Mouse (Mus musculus) forebrain, embryonic 11.5 days (tissue): ENCODE results near the gene Psme1. TPM values are rescaled to one million over a fixed set of nuclear protein-coding genes. Genes with fewer than 3 reads are reported as not detected.
A peak's percentile ranks its signal among the peaks of the same experiment; 100 is the strongest.

ENCODE experiments used
- ATAC-seq: fragments of 200-750 bp; cut with Nextera tagmentation; replicated peaks from 2 replicates; pipeline ENCODE4 v1.8.0; 2017; ENCODE audit warnings: moderate TSS enrichment; ENCODE audit not compliant: low FRiP score
- DNase-seq: peaks from one replicate; pipeline ENCODE4 v3.0.0-alpha.2; 2017; ENCODE audit warnings: low spot score
- H3K27ac ChIP-seq: fragments of 300-500 bp; sonication (generic); 2 replicates; pipeline ENCODE4 v1.5.1; 2014; ENCODE audit warnings: low read depth, low read length
- H3K27me3 ChIP-seq: fragments of 300-500 bp; sonication (generic); 2 replicates; pipeline ENCODE4 v1.6.1; 2014; ENCODE audit warnings: mild to moderate bottlenecking, low read length, mixed read lengths; ENCODE audit not compliant: control insufficient read depth, insufficient read depth
- H3K36me3 ChIP-seq: fragments of 300-500 bp; sonication (generic); 2 replicates; pipeline ENCODE4 v1.6.1; 2014; ENCODE audit warnings: mild to moderate bottlenecking, low read length, moderate library complexity, mixed read lengths; ENCODE audit not compliant: control insufficient read depth, insufficient read depth
- H3K4me1 ChIP-seq: fragments of 300-500 bp; sonication (generic); replicated peaks from 2 replicates; pipeline ENCODE4 v1.6.1; 2014; ENCODE audit warnings: low read length, mixed read lengths; ENCODE audit not compliant: control insufficient read depth, insufficient read depth
- H3K4me2 ChIP-seq: fragments of 300-500 bp; sonication (generic); 2 replicates; pipeline ENCODE4 v1.6.1; 2014; ENCODE audit warnings: low read depth, mild to moderate bottlenecking, low read length, moderate library complexity, mixed read lengths; ENCODE audit not compliant: severe bottlenecking
- H3K4me3 ChIP-seq: fragments of 300-500 bp; sonication (generic); 2 replicates; pipeline ENCODE4 v1.5.1; 2014; ENCODE audit warnings: low read depth, low read length
- H3K9ac ChIP-seq: fragments of 300-500 bp; sonication (generic); 2 replicates; pipeline ENCODE4 v1.6.1; 2014; ENCODE audit warnings: low read length
- H3K9me3 ChIP-seq: fragments of 300-500 bp; sonication (generic); 2 replicates; pipeline ENCODE4 v1.6.1; 2016; ENCODE audit warnings: low read length, mixed read lengths; ENCODE audit not compliant: control insufficient read depth
- WGBS: fragments of 180-500 bp; shearing (Covaris S2); extraction: QIAGEN DNeasy Blood & Tissue Kit; methylation state at CpG from one replicate; pipeline ENCODE4 v1.1.7; 2014; 5-methylcytosine and 5-hydroxymethylcytosine counted together
- polyA plus RNA-seq: library from polyadenylated mRNA; unstranded; fragments of >200 nt; fragmentation: Nextera tagmentation; extraction: Ambion mirVana; gene quantifications from 2 replicates; pipeline ENCODE4 v1.2.1, GENCODE M21; 2014

The Psme1 gene
- polyA plus RNA-seq, 1 experiment from 2014 or later = 100 TPM

GRCm38 (mm10) chr14:55614565-55615178, 36.7 kb downstream of the Psme1 start:
- Histone ChIP-seq H3K9ac (no peak overlapping the region), H3K9me3 (no peaks in the 10 kb centered on the region), H3K27ac (no peak overlapping the region), H3K4me2 (no peak overlapping the region), H3K4me3 (no peak overlapping the region), H3K36me3 (no peaks in the 10 kb centered on the region), H3K27me3 (no peaks in the 10 kb centered on the region), H3K4me1 (peaks cover 3% of the 10 kb centered on the region; the same call in 1 of the 2 replicates)
- DNase-seq (no peak), ATAC-seq (no peak)
- WGBS = 85% methylated on average over 7 of the region's 7 CpGs

GRCm38 (mm10) chr14:55615876-55616275, 38.0 kb downstream of the Psme1 start:
- no peaks in the 10 kb centered on the region for H3K36me3 ChIP-seq
- H3K9me3 ChIP-seq = no peaks in the 10 kb centered on the region
- H3K4me1 ChIP-seq = peaks cover 3% of the 10 kb centered on the region; the same call in 1 of the 2 replicates
- H3K27ac ChIP-seq = no peak overlapping the region
- DNase-seq (no peak), ATAC-seq (no peak)
- 54% methylated on average over 2 of the region's 2 CpGs for WGBS
- H3K4me3 ChIP-seq = no peak overlapping the region
- H3K27me3 ChIP-seq = no peaks in the 10 kb centered on the region
- H3K4me2 ChIP-seq = no peak overlapping the region
- no peak overlapping the region for H3K9ac ChIP-seq

DNA sequence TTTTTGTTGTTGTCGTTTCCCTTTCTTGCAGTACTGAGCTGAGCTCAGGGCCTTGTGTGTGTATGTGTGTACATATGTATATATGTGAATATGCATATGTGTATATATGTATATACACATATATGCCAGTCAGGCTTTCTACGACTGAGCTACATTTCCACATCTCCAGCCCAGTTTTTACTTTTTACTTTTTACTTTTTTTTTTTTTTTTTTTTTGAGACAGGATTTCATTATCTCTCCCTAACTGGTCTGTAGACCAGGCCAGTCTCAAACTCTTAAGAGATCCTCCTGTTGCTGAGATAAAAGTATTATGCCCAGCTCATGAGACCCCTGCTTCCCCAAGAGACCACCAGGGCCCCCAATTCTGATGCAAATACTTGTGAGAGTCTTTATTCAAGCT, 38.9 kb downstream of the Psme1 start:
- DNase-seq = no peak
- H3K4me3 ChIP-seq = no peak overlapping the region
- no peak for ATAC-seq
- no peaks in the 10 kb centered on the region for H3K27me3 ChIP-seq
- no peaks in the 10 kb centered on the region for H3K9me3 ChIP-seq
- H3K4me2 ChIP-seq = no peak overlapping the region
- H3K36me3 ChIP-seq = no peaks in the 10 kb centered on the region
- H3K4me1 ChIP-seq = peaks cover 3% of the 10 kb centered on the region; the same call in 1 of the 2 replicates
- H3K9ac ChIP-seq = no peak overlapping the region
- 84% methylated on average over 2 of the region's 2 CpGs for WGBS
- no peak overlapping the region for H3K27ac ChIP-seq

DNA sequence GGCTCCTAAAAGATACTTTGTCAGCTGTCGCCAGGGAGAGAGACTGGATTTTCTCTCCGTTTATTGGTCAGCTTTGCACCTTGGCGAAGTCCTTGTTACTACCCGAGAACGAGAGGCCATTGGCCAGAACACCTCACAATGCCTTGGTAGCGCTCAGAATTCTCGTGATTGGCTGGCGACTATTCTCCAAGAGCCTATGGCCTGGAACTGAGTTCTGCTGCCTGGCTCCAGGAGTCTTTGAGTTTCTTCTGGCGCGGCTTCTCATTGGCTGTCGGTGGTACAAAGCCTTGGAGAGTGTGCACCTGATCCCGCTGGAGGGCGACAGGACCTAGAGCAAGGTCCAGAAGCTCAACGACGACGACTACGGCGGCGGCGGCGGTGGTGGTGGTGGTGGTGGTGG, 39.9 kb downstream of the Psme1 start, which contains the start of gene Rec8:
Gene Rec8 (plus strand): TSS at position 216 of the 400 bp plus-strand sequence.
- WGBS = 16% methylated on average over 21 of the region's 21 CpGs
- H3K27ac ChIP-seq = no peak within 1 kb of the TSS
- no peaks in the 10 kb centered on the region for H3K9me3 ChIP-seq
- no peaks in the 10 kb centered on the region for H3K36me3 ChIP-seq
- H3K9ac ChIP-seq = peak within 1 kb of the TSS; percentile 8; the same call in 1 of the 2 replicates
- peak within 1 kb of the TSS; percentile 12 for H3K4me3 ChIP-seq
- DNase-seq (peak; percentile 62), ATAC-seq (peak; percentile 67)
- no peaks in the 10 kb centered on the region for H3K27me3 ChIP-seq
- H3K4me1 ChIP-seq = peaks cover 3% of the 10 kb centered on the region; the same call in 1 of the 2 replicates
- H3K4me2 ChIP-seq = peak within 1 kb of the TSS; percentile 31; the same call in 1 of the 2 replicates

GRCm38 (mm10) chr14:55618486-55619195, 40.7 kb downstream of the Psme1 start:
- peak overlapping the region; percentile 8; the same call in 1 of the 2 replicates for H3K9ac ChIP-seq
- H3K27me3 ChIP-seq = no peaks in the 10 kb centered on the region
- peak overlapping the region; percentile 12 for H3K4me3 ChIP-seq
- no peaks in the 10 kb centered on the region for H3K36me3 ChIP-seq
- H3K9me3 ChIP-seq = no peaks in the 10 kb centered on the region
- no peak for ATAC-seq
- WGBS = 54% methylated on average over 22 of the region's 22 CpGs
- peak overlapping the region; percentile 31; the same call in 1 of the 2 replicates for H3K4me2 ChIP-seq
- no peak overlapping the region for H3K27ac ChIP-seq
- DNase-seq = no peak
- peaks cover 3% of the 10 kb centered on the region; the same call in 1 of the 2 replicates for H3K4me1 ChIP-seq

GRCm38 (mm10) chr14:55628077-55628827, 50.3 kb downstream of the Psme1 start:
- Histone ChIP-seq H3K27me3 (no peaks in the 10 kb centered on the region), H3K36me3 (peaks cover 22% of the 10 kb centered on the region; the same call in 1 of the 2 replicates), H3K4me3 (no peak overlapping the region), H3K9me3 (no peaks in the 10 kb centered on the region), H3K9ac (no peak overlapping the region), H3K4me2 (no peak overlapping the region), H3K4me1 (no peaks in the 10 kb centered on the region), H3K27ac (no peak overlapping the region)
- 94% methylated on average over 27 of the region's 27 CpGs for whole genome bisulfite sequencing
- DNase-seq = no peak
- no peak for ATAC-seq

GRCm38 (mm10) chr14:55629312-55629711, 51.4 kb downstream of the Psme1 start:
- no peak overlapping the region for H3K4me2 ChIP-seq
- no peak overlapping the region for H3K4me3 ChIP-seq
- no peaks in the 10 kb centered on the region for H3K4me1 ChIP-seq
- no peaks in the 10 kb centered on the region for H3K27me3 ChIP-seq
- H3K27ac ChIP-seq = no peak overlapping the region
- DNase-seq (peak; percentile 69), ATAC-seq (no peak)
- no peak overlapping the region for H3K9ac ChIP-seq
- no peaks in the 10 kb centered on the region for H3K9me3 ChIP-seq
- peaks cover 22% of the 10 kb centered on the region; the same call in 1 of the 2 replicates for H3K36me3 ChIP-seq
- WGBS = 61% methylated on average over 5 of the region's 5 CpGs
